Mouse (Mus musculus): ENCODE data around the gene Veph1. TPM values are rescaled to one million over a fixed set of nuclear protein-coding genes. Genes with fewer than 3 reads are reported as not detected.

Veph1 gene
- total and polyA plus RNA-seq, 2 experiments from 2014 or later, result 3.6 to 5.8 TPM

DNA sequence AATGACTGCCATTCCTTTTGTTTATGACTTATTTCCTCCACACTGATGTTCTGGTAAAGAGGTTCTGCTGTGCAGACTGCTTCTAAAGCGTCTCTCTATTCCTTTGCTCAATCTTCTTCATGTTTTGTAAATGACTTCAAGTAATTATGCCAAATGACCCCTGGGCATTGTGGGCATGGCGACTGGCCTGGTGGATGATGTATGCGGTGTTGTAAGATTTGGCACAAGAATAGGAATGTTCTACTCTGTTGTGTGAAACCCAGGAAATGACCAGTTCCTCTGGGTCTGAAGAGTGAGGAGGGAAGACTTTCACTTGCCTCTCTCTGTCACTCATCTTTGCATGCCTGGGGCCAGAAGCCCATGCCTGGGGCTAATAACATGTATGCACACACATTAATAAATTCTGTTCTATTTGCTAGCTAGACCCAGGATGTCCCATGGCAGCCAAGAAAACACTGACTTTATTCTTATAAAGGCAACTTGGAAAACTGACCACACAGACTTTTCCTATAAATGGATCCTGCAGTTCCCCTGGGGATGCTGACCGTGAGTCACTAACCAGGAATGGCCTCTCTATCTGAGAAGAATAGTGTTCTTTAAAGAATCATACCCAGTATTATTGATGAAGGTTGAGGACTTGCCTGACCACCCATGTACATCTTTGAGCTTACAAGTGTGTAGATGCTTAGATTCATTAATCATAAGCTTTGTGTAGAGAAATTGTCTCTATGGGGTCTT, 87.6 kb downstream of the Veph1 start:
- Histone ChIP-seq H3K4me1 (ENCODE audit: insufficient read depth) (no peaks in the 10 kb centered on the region), H3K36me3 (ENCODE audit: insufficient read depth) (no peaks in the 10 kb centered on the region), H3K4me3 (ENCODE audit: low read depth, low read length) (no peak overlapping the region), H3K27me3 (ENCODE audit: insufficient read depth, low read length) (no peaks in the 10 kb centered on the region), H3K9ac (no peak overlapping the region), H3K27ac (ENCODE audit: low read depth, low read length) (no peak overlapping the region), H3K9me3 (ENCODE audit: low read length) (no peaks in the 10 kb centered on the region), H3K4me2 (ENCODE audit: low read depth) (no peak overlapping the region)
- ATAC-seq (no peak), DNase-seq (no peak)
- 67% methylated on average over 4 of the region's 4 CpGs for WGBS
- TF ChIP-seq CTCF (IDR thresholded peaks at IDR 0.05; ENCODE audit: low read depth), result no peak

DNA sequence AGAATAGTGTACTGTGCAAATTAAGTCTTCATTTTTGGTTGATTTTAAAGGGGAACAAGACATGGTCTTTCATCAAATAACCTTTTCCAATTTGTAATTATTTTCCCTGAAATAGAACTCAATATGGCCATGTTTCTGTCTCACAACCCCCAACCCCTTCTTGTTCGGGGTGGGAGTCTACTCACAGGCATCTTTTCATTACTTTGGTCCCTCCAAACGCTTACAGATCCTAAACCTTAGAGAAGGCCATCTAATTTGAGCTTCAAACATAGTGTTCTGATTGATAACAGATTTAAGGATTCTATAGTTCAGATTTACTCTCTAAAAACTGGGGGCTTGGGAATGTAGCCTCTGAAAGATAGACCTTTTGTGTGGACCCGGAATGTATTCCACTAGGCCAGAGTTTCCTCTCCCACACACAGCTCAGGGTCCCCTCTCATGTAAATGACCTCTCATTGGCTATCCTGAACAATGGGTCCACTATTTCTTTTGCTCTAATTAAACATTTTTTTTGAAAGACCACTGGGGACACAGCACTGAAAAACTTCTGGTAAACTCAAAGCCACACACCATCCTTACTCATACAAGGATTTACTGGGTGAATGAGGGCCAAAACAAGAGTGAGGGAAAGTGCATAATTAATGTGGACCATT, 102.6 kb downstream of the Veph1 start:
- Histone ChIP-seq H3K36me3 (ENCODE audit: insufficient read depth) (no peaks in the 10 kb centered on the region), H3K4me2 (ENCODE audit: low read depth) (no peak overlapping the region), H3K9ac (no peak overlapping the region), H3K4me3 (ENCODE audit: low read depth, low read length) (no peak overlapping the region), H3K9me3 (ENCODE audit: low read length) (no peaks in the 10 kb centered on the region), H3K27ac (ENCODE audit: low read depth, low read length) (no peak overlapping the region), H3K27me3 (ENCODE audit: insufficient read depth, low read length) (no peaks in the 10 kb centered on the region), H3K4me1 (ENCODE audit: insufficient read depth) (no peaks in the 10 kb centered on the region)
- TF ChIP-seq CTCF (IDR thresholded peaks at IDR 0.05; ENCODE audit: low read depth), result no peak
- ATAC-seq (peak; percentile 87), DNase-seq (no peak)
- WGBS, result 24% methylated on average over 3 of the region's 3 CpGs

DNA sequence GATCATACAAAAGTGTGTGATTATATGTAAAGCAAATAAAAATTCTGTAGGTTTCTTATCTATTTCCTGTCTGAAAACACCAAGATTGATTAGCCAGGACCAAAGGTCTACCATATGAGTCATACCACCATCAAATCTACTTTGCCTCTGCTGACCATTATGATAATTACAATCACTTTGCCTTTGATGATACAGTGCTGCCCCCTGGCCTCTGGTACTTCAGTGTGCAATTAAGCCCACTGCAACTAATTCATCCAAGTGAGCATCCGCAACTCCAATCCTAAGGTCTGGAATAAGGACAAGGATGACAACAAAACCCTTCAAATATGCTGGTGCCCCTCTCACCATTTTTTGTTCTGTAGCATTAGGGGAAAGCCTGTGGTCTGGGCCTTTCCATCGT, 117.0 kb downstream of the Veph1 start:
- no peak overlapping the region for H3K9ac ChIP-seq
- H3K27ac ChIP-seq (ENCODE audit: low read depth, low read length), result no peak overlapping the region
- ATAC-seq, result no peak
- no peak overlapping the region for H3K4me3 ChIP-seq (ENCODE audit: low read depth, low read length)
- peak; percentile 34 for TF ChIP-seq CTCF (IDR thresholded peaks at IDR 0.05; ENCODE audit: low read depth)
- H3K27me3 ChIP-seq (ENCODE audit: insufficient read depth, low read length), result no peaks in the 10 kb centered on the region
- WGBS, result 56% methylated on average over 2 of the region's 2 CpGs
- DNase-seq, result no peak
- H3K4me1 ChIP-seq (ENCODE audit: insufficient read depth), result no peaks in the 10 kb centered on the region
- H3K4me2 ChIP-seq (ENCODE audit: low read depth), result no peak overlapping the region
- H3K9me3 ChIP-seq (ENCODE audit: low read length), result no peaks in the 10 kb centered on the region
- no peaks in the 10 kb centered on the region for H3K36me3 ChIP-seq (ENCODE audit: insufficient read depth)

DNA sequence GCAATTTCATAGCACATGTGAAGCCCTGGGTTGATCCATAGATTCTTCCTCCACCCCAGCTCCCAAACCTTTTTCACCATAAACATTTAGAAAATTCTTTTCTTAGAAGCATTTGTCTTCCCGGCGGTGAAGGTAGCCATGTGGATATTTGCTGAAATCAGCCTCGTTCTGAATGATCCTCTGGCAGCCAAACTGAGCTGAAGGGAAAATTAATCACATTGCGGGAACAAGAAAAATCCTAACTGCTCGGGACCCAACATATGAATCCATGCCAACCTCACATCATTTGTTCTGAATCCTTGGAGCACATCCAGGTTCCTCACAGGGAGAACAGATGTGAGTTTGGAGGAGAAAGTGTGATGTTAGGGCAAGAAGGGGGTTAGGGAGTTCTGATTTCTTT, 123.7 kb downstream of the Veph1 start:
- H3K36me3 ChIP-seq (ENCODE audit: insufficient read depth), result no peaks in the 10 kb centered on the region
- TF ChIP-seq CTCF (IDR thresholded peaks at IDR 0.05; ENCODE audit: low read depth), result no peak
- H3K9ac ChIP-seq, result no peak overlapping the region
- no peaks in the 10 kb centered on the region for H3K9me3 ChIP-seq (ENCODE audit: low read length)
- no peaks in the 10 kb centered on the region for H3K27me3 ChIP-seq (ENCODE audit: insufficient read depth, low read length)
- H3K4me2 ChIP-seq (ENCODE audit: low read depth), result no peak overlapping the region
- DNase-seq (peak; percentile 36), ATAC-seq (no peak)
- no peaks in the 10 kb centered on the region for H3K4me1 ChIP-seq (ENCODE audit: insufficient read depth)
- WGBS, result 29% methylated on average over 5 of the region's 5 CpGs
- no peak overlapping the region for H3K27ac ChIP-seq (ENCODE audit: low read depth, low read length)
- H3K4me3 ChIP-seq (ENCODE audit: low read depth, low read length), result no peak overlapping the region

DNA sequence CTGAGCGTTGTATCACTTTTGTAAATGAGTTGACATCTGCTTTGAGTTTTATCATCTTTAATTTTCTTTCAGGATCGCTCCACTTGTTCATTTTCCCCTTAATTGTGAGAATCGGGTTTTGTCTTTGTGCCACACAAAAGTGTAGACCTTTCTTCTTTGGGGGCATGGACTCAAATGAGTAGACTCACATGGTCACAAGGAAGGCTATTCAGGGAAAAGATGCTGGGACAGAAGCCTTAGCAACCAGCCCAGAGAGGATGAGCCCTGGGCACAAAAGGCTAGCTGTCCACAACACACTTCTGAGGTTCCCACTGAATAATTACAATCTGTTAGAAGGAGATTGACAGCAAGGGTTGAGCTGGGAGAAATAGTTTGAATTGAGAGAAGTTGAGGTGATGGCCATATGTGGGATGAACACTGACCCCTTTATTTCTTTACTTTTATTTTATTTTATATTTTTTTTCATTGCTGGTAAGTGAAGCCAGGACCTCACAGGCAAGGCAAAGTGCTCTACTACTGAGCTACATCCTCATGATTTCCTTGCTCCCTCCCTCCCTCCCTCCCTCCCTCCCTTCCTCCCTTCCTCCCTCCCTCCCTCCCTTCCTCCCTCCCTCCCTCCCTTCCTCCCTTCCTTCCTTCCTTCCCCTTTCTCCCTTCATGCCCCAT, 126.6 kb downstream of the Veph1 start:
- H3K27ac ChIP-seq (ENCODE audit: low read depth, low read length), result no peak overlapping the region
- WGBS, result 24% methylated on average over 3 of the region's 3 CpGs
- H3K4me2 ChIP-seq (ENCODE audit: low read depth), result no peak overlapping the region
- no peaks in the 10 kb centered on the region for H3K36me3 ChIP-seq (ENCODE audit: insufficient read depth)
- no peaks in the 10 kb centered on the region for H3K9me3 ChIP-seq (ENCODE audit: low read length)
- H3K9ac ChIP-seq, result no peak overlapping the region
- H3K4me3 ChIP-seq (ENCODE audit: low read depth, low read length), result no peak overlapping the region
- no peak for DNase-seq
- no peak for TF ChIP-seq CTCF (IDR thresholded peaks at IDR 0.05; ENCODE audit: low read depth)
- no peaks in the 10 kb centered on the region for H3K27me3 ChIP-seq (ENCODE audit: insufficient read depth, low read length)
- peak; percentile 62 for ATAC-seq
- no peaks in the 10 kb centered on the region for H3K4me1 ChIP-seq (ENCODE audit: insufficient read depth)

DNA sequence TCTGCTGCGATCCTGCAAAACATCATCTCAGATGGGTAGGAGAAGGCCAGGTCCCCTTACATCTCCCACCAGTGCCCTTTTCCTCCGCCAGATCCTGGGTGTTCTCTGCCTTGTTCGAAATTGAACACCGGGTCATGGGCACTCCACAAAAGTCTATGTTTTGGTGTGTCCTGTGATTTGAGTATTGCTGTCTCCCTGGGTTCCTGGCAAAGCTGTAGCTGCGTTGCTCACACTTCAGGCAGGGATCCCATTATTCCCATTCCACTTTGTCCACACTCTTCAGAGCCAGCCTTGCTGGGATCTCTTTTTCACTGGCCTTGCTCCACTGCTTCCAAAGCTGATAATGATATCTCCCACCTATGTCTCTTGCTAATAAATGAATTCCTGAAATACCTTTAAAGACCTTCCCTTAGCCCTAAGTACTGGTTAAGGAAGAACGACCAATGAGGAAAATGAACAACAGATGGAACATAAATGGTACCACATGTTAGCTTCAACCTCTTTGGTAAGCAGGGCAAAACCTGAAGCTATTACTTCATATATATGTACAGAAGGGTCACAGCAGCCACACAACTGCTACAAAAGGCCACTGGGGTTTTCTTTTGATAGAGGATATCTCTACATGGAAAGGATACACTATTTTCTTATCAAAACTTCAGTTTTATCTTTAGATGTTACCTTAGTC, 129.9 kb downstream of the Veph1 start:
- Histone ChIP-seq H3K4me1 (ENCODE audit: insufficient read depth) (no peaks in the 10 kb centered on the region), H3K27ac (ENCODE audit: low read depth, low read length) (no peak overlapping the region), H3K4me3 (ENCODE audit: low read depth, low read length) (no peak overlapping the region), H3K4me2 (ENCODE audit: low read depth) (no peak overlapping the region), H3K9ac (no peak overlapping the region), H3K9me3 (ENCODE audit: low read length) (no peaks in the 10 kb centered on the region), H3K36me3 (ENCODE audit: insufficient read depth) (no peaks in the 10 kb centered on the region), H3K27me3 (ENCODE audit: insufficient read depth, low read length) (no peaks in the 10 kb centered on the region)
- ATAC-seq (no peak), DNase-seq (no peak)
- TF ChIP-seq CTCF (IDR thresholded peaks at IDR 0.05; ENCODE audit: low read depth), result no peak
- 90% methylated on average over 6 of the region's 6 CpGs for WGBS
